In genomic region chr5:53275376-53275775, GRCm38 (mm10) we compare ENCODE assay signal across 10 mouse cellular contexts. TPM values are rescaled to one million over a fixed set of nuclear protein-coding genes. Genes with fewer than 3 reads are reported as not detected.
DNase-seq lines count a peak whose midpoint lies in the region; ATAC-seq lines count a peak whose summit lies in the region.
"Had no signal": no experiment of that assay in that cellular context is flagged by ENCODE, and none has a peak within 500 bp of the region (broad histone marks: within the 10 kb centered on the region; RNA-seq: fewer than 3 reads in every experiment).

No protein-coding gene starts in this region.

- H3K27ac ChIP-seq in heart, embryonic 16.5 days (ENCODE audit: low read length): peak overlapping the region; percentile 78
- H3K27ac ChIP-seq: lung, embryonic 15.5 days had no signal

- peaks cover 14% of the 10 kb centered on the region for H3K36me3 ChIP-seq in heart, embryonic 16.5 days (ENCODE audit: control insufficient read depth, insufficient read depth)

- 39% methylated on average over 3 of the region's 3 CpGs for WGBS in heart, embryonic 16.5 days

- no peak for DNase-seq in heart, postnatal 25 days (ENCODE audit: low spot score)
- DNase-seq in testis, postnatal 10 days (ENCODE audit: low spot score): peak; percentile 72
- DNase-seq in testis, postnatal 14 days (ENCODE audit: low spot score): no peak
- DNase-seq in heart, postnatal 10 days: peak; percentile 31 to 35
- DNase-seq in retina, postnatal 7 days (ENCODE audit: low read depth, low spot score): peak; percentile 61
- DNase-seq in thymus, postnatal 14 days: no peak
- no peak for DNase-seq in ovary, postnatal 36 days (ENCODE audit: low spot score)
- DNase-seq: cerebellum, adult 9-11 months had no signal

- no peaks in the 10 kb centered on the region for H3K27me3 ChIP-seq in heart, embryonic 16.5 days (ENCODE audit: control insufficient read depth, insufficient read depth, low read length)
- H3K27me3 ChIP-seq: lung, embryonic 15.5 days had no signal

- no peak overlapping the region for H3K4me3 ChIP-seq in heart, embryonic 16.5 days (ENCODE audit: low read length)
- H3K4me3 ChIP-seq: lung, embryonic 15.5 days had no signal

- no peaks in the 10 kb centered on the region for H3K9me3 ChIP-seq in heart, embryonic 16.5 days (replicated peaks; ENCODE audit: control insufficient read depth, low read length)
- H3K9me3 ChIP-seq: lung, embryonic 15.5 days had no signal

- intact Hi-C loops in heart, postnatal 25 days (cut with DNase I): no loop called here
- intact Hi-C loops in heart, postnatal 10 days (cut with DNase I): loop anchor here (10.0 kb wide), 1 partner anchor 391 kb away; no protein-coding TSS in a partner anchor

- peaks cover 43% of the 10 kb centered on the region for H3K4me1 ChIP-seq in heart, embryonic 16.5 days (ENCODE audit: control insufficient read depth, insufficient read depth, low read length)

- H3K9ac ChIP-seq in heart, embryonic 16.5 days (ENCODE audit: low read length): no peak overlapping the region
- H3K9ac ChIP-seq: lung, embryonic 15.5 days had no signal

- ATAC-seq in heart, embryonic 16.5 days (replicated peaks; ENCODE audit: extremely low read depth, insufficient read depth, low FRiP score): no peak

- H3K4me2 ChIP-seq in heart, embryonic 16.5 days (ENCODE audit: low read depth, low read length): no peak overlapping the region
- H3K4me2 ChIP-seq: lung, embryonic 15.5 days had no signal

RNA-seq across cellular contexts. Expression of gene Smim20, which starts 8.5 kb away (rescaled TPM):
- polyA plus RNA-seq in heart, embryonic 16.5 days (2015; fragmentation: Nextera tagmentation; extraction: Ambion mirVana): 188 and 196 TPM in 2 replicates
- 100 to 1,000 TPM in 1 of 2 experiments, 10 to 100 TPM in 1; 97.7 to 102 TPM for total RNA-seq in heart, postnatal 25 days (2021)
- 10 to 100 TPM; 87.8 to 88.7 TPM for total RNA-seq in heart, postnatal 10 days (2021)

Comparison
In these comparisons a context has a peak if more than half of its experiments do, and no peak if none do; other contexts are left out.
1. DNase-seq: peak in testis, postnatal 10 days (single experiment), heart, postnatal 10 days (2 of 2) and retina, postnatal 7 days (single experiment); none in heart, postnatal 25 days (single experiment), testis, postnatal 14 days (single experiment), thymus, postnatal 14 days (single experiment) and ovary, postnatal 36 days (single experiment).